Mouse (Mus musculus) left cerebral cortex, postnatal 36 days (tissue): ENCODE data around the gene Ppp1r18. TPM values are rescaled to one million over a fixed set of nuclear protein-coding genes. Genes with fewer than 3 reads are reported as not detected.
"Not testable (repeated sequence)": the region's sequence is repeated elsewhere in the genome, so short reads cannot be mapped to it uniquely, and the experiment has no call there.

ENCODE experiments used
- DNase-seq, 2 experiments: peaks; one replicate each; pipeline ENCODE4 v3.0.0; 2021 to 2022; ENCODE audit warnings: low spot score in 2 of 2, mixed read lengths in 1 of 2
- intact Hi-C: fragments of 180-260 bp; cut with DNase I; formaldehyde crosslinking; loops from one replicate; pipeline ENCODE4 v1.15.1; 2025
- total RNA-seq, 2 experiments: library from RNA; stranded (reverse); gene quantifications; 2 replicates each; pipeline ENCODE4 v1.2.3; 2021

The Ppp1r18 gene
- total RNA-seq, 2 experiments from 2014 or later: 9.2 to 9.3 TPM

GRCm38 (mm10) chr17:35835424-35836140 is 29.8 kb upstream of the Ppp1r18 start:
- peak; percentile 49 for DNase-seq
- intact Hi-C loops: loop anchor here (2.0 to 5.0 kb wide), 2 partner anchors 37 to 82 kb away; partner anchors contain the start of genes Mrps18b and Ppp1r10

DNA sequence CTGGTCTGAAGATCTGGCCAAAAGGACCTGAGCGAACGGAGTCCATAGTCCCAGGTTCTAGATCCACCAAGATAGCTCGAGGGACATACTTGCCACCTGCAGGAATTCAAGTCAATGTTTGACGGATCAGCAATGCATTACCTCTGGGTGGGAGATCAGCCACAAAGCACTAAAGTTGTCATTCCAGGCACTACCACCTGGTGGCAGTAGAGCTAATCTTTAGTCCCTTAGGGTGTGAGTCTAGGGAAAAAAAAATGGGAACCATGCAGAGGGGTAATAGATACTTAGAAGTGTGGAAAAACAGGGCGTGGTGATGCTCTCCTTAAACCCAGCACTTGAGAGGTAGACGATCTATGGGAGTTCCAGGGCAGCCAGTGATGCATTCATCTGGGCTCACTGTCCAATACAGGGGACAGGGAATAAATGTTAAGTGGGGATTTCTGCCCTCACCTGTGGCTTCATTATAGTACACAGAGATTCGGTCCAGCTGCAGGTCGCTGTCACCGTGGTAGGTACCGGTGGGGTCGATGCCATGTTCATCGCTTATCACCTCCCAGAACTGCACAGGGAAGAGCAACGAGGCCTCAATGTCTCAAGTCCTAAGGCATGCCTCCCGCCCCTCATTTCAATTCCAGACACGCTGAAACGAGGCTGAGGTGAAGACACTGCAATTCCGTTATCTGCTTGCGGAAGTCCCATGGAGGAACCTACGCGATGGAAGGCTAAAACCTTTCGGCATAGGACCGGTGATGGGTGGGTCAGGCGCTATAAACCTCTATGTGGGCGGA is 29.0 kb upstream of the Ppp1r18 start:
- DNase-seq: peak; percentile 81 to 87
- intact Hi-C loops: loop anchor here (2.0 to 5.0 kb wide), 2 partner anchors 36 to 81 kb away; partner anchors contain the start of genes Mrps18b and Ppp1r10

- intact Hi-C loops: loop anchor here (2.0 to 5.0 kb wide), 2 partner anchors 36 to 80 kb away; partner anchors contain the start of genes Mrps18b and Ppp1r10
- peak; percentile 84 to 86 for DNase-seq
Measured at GRCm38 (mm10) chr17:35836991-35837422, 28.4 kb upstream of the Ppp1r18 start.

DNA sequence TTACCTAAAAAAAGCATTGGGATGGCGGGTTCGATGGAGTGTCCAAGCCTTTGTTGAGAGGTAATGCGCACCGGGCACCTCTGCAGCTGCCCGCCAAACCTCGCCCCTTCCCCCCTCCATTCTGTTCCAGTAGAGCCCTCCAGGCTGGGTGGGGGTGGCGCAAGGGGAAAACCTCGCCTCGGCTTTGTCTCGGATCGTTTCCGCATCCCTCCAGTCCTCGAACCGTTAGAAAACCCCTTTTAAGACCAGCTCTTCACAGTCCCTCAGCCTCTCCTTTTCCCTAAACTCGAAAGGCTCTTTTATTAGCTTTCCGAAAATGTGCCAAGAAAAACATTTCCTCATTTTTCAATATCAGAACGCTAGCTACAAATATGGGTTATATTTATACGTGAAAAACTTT is 27.9 kb upstream of the Ppp1r18 start:
- intact Hi-C loops: loop anchor here (2.0 to 5.0 kb wide), 2 partner anchors 35 to 80 kb away; partner anchors contain the start of genes Mrps18b and Ppp1r10
- peak in 1 of 2 experiments; percentile 47 for DNase-seq

DNA sequence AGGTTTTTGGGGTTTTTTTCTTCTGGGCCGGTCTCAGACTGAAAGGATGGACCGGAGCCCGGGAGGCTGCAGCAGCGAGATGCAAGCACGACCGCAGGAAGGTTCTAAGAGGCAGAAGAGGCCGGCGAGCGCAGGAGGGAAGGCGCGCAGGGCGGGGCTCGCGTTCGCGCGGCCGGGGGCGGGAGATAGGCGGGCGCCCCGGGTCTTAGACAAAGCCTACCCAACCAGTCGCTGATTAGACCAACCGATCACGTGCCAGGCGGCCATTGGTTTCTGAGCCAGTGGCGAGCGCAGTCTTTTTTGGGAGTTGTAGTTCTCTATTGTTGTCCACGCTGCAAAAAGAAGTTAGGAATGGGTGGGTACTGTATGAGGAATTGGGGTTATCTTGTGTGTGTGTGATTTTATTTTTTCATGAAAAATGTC is 27.3 kb upstream of the Ppp1r18 start, which contains the start of gene Tubb5:
Gene Tubb5, minus strand, starts transcription at position 185 of the 423 bp plus-strand sequence.
- DNase-seq: peak; percentile 96 to 98
- intact Hi-C loops: loop anchor here (5.0 kb wide), 1 partner anchor 79 kb away; the partner anchor contains the start of genes Mrps18b and Ppp1r10

DNA sequence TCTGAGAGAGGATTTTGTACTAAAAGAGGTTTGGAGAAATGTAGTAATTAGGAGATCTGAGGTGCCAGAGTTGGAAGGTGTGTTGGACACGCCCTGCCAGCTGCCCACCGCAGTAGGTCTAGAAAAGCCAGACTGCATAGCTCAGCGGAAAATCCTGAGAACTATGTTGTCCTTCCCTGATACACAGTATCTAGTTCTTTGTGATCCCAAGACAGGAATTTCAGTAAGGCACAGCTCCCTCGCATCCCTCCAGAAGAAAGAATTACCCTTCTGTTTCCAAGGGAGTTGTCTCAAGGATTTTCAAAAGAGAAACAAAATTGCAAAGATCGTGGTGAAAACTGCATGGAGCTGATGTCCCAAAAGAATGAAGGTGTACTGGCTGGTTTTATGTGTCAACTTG is 26.8 kb upstream of the Ppp1r18 start:
- no peak for DNase-seq
- intact Hi-C loops: loop anchor here (5.0 kb wide), 1 partner anchor 79 kb away; the partner anchor contains the start of genes Mrps18b and Ppp1r10

DNA sequence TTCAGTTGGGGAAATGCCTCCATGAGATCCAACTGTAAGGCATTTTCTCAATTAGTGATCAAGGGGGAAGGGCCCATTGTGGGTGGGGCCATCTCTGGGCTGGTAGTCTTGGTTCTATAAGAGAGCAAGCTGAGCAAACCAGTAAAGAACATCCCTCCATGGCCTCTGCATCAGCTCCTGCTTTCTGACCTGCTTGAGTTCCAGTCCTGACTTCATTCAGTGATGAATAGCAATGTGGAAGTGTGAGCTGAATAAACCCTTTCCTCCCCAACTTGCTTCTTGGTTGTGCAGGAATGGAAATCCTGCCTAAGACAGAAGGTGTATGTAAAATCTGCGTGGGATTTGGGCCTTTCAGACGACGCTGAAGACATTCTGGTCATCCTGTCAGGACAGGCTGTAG is 26.4 kb upstream of the Ppp1r18 start:
- DNase-seq: not testable (repeated sequence)
- intact Hi-C loops: loop anchor here (5.0 kb wide), 1 partner anchor 78 kb away; the partner anchor contains the start of genes Mrps18b and Ppp1r10

- intact Hi-C loops: no loop called here
- no peak for DNase-seq
Measured at GRCm38 (mm10) chr17:35840561-35840960, 24.8 kb upstream of the Ppp1r18 start.

- DNase-seq: peak; percentile 99
- intact Hi-C loops: no loop called here
Measured at GRCm38 (mm10) chr17:35841076-35841950, 24.1 kb upstream of the Ppp1r18 start, which contains the start of gene Mdc1. Mdc1 (plus strand) TSS chr17:35841515.

DNA sequence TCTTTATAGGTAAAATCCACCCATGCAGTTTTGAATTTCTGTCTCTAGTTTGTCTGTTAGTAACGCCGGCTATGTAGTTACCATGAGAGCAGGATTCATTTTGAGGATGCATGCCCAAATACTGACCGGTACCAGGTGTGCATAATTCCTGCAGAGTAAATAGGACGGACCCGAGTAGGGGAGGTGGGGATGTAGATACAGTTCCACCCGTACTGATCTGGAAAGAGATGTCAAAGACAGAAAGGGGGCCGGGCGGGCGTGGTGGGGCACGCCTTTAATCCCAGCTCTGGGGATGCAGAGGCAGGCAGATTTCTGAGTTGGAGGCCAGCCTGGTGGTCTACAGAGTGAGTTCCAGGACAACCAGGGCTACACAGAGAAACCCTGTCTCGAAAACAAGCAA is 23.4 kb upstream of the Ppp1r18 start:
- intact Hi-C loops: no loop called here
- no peak for DNase-seq

DNA sequence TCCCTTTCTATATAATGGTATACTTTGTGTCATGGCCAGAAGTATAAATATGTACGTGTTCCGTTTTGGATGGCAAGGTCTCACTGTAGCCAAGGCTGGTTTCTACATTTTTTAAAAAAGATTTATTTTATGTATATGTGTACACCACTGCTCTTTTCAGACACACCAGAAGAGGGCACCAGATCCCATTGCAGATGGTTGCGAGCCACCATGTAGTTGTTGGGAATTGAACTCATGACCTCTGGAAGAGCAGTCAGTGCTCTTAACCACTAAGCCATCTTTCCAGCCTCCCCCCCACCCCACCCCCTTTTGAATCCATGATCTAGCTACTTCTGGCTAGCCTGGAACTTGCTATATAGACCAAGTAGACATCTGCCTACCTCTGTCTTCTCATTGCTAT is 21.9 kb upstream of the Ppp1r18 start:
- intact Hi-C loops: no loop called here
- no peak for DNase-seq

DNA sequence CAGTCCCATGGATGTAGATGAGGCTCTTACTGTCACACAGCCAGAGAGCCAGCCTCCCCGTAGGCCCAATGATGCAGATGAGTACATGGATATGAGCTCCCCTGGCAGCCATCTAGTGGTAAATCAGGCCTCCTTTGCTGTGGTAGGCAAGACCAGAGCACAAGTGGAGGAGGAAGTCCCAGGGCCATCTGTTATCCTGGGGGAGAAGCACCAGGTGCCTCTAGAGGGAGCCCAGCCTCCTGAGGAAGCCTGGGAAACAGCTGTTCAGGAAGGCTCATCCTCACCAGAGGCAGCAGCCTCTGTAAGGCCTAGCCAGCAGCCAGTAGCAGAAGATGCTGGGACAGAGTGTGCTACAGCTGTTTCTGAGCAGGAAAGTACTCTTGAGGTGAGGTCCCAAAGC is 17.3 kb upstream of the Ppp1r18 start:
- intact Hi-C loops: no loop called here
- peak in 1 of 2 experiments; percentile 47 for DNase-seq

DNA sequence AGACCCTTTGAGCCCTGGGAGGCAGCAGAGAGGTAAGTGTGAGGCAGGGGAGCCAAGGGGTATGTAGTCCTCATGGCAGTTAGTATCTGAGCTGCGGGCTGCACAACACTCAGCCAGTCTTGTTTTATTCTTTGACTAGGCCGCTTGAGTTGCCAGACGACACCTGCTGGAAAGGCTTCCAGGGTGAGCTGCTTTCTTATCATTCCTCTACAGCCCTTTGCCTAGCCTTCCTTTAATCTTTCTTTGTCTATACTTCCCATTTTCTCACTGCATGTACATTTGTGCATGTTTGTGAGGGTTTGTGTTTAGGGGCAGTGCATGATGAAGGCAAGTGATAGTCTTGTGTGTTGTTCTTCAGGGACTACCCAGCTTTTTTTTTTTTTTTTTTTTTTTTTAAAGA is 14.4 kb upstream of the Ppp1r18 start:
- intact Hi-C loops: no loop called here

DNA sequence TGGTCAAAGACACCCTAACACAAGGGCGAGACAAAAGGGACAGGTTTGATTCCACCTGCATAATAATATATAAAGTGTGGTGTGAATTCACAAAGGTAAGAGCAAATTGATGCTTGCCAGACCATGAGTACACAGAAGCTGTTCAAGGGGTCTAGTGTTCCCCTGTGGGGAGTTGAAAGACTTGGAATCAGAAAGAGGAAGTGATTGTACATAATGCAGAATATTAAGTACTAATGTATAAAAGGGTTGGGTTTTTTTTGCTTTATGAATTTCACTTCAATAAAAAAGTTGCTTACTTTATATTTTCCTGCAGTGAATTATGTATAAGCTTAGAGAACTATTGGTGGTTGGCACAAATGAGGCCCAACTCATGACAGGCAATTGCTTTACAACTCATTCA is 6.0 kb upstream of the Ppp1r18 start:
- no peak for DNase-seq
- intact Hi-C loops: no loop called here

More for the DNA sequence above, 14.4 kb upstream of the Ppp1r18 start:
- no peak for DNase-seq

DNA sequence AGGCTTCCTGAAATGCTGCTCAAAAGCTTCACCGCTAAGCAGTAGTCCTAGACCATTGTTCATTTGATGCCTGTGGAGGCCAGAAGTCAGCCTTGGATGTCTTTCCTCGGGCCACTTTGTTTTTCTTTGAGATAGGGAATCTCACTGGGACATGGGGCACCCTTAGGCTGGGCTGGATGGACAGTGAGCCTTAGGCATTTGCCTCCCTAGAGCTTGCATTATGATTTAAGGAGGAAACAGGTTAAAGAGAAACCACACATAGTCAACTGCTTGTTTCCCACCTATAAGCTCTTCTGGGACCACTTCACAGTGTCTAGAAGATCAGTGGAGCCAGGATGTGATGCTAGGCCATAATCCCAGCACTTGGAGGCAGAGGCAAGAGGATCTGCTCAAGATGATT is 5.6 kb upstream of the Ppp1r18 start:
- no peak for DNase-seq
- intact Hi-C loops: no loop called here

DNA sequence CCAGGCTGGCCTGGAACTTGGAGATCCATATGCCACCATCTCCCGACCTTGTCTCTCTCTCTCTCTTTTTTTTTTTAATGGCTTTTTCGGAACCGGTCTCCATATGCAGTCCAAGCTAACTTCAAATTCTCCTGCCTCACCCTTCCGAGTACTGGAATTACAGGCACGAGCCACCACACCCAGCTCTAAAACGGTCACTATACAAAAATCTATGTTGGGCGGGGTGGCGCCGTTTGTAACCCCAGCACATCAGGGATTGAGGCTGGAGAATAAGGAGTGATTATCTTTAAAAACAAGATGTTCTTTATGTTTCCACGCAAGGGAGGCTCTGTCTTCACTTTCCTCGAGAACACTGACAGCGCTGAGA is 4.6 kb upstream of the Ppp1r18 start:
- DNase-seq: no peak
- intact Hi-C loops: no loop called here

DNA sequence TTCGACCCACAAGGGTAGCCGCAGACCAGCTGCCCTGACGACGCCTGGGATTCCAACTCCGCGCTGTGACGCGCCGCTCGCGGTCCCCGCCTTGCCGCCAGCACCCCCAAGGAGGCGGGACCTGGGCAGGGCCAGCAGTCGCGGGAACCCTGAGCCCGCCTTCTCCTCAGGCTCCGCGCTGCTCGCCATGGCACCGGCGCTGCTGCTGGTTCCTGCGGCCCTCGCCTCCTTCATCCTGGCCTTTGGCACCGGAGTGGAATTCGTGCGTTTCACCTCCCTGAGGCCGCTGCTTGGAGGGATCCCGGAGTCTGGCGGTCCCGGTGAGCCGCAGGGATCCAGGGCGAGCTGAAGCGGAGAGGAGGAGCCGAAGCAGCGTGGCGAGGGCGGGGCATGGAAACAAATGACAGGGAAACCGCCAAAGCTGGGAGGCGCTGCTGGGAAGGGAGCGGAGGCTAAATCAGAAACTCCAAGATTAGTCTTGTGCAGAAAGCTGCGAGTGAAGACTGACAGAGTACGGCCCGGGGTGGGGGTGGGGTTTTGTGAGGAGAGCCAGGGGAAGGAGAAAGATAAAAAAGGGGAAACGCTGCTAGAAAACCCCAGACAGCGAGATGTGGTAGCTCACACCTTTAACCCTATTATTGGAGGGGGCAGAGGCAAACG is 4.1 kb upstream of the Ppp1r18 start, which contains the start of gene Nrm:
Gene Nrm, plus strand, starts transcription at position 121 of the 660 bp plus-strand sequence.
- DNase-seq: peak; percentile 91 to 93
- intact Hi-C loops: no loop called here

GRCm38 (mm10) chr17:35864832-35865353 is 500 bp upstream of the Ppp1r18 start:
- no peak for DNase-seq
- intact Hi-C loops: no loop called here
